Comparison of ENCODE assay signal across 8 mouse cellular contexts in genomic region chr19:5367455-5367854, GRCm38 (mm10). TPM values are rescaled to one million over a fixed set of nuclear protein-coding genes. Genes with fewer than 3 reads are reported as not detected.
DNase-seq lines count a peak whose midpoint lies in the region; ATAC-seq lines count a peak whose summit lies in the region.

No protein-coding gene starts in this region.

- ATAC-seq in neural tube, embryonic 11.5 days (ENCODE audit: insufficient read depth, low FRiP score, low TSS enrichment) = no peak
- no peak for ATAC-seq in intestine, embryonic 14.5 days (replicated peaks; ENCODE audit: low FRiP score, low TSS enrichment, low read depth)

- no peaks in the 10 kb centered on the region for H3K27me3 ChIP-seq in neural tube, embryonic 11.5 days (ENCODE audit: control insufficient read depth, insufficient read depth, low read length)
- no peaks in the 10 kb centered on the region for H3K27me3 ChIP-seq in intestine, embryonic 14.5 days (replicated peaks; ENCODE audit: control insufficient read depth, insufficient read depth, low read length)

- peaks cover 11% of the 10 kb centered on the region for H3K4me1 ChIP-seq in neural tube, embryonic 11.5 days (ENCODE audit: control insufficient read depth, insufficient read depth, low read length)
- peaks cover 17% of the 10 kb centered on the region for H3K4me1 ChIP-seq in intestine, embryonic 14.5 days (replicated peaks; ENCODE audit: control insufficient read depth, insufficient read depth, low read length)

- H3K4me2 ChIP-seq in neural tube, embryonic 11.5 days (ENCODE audit: low read depth) = peak overlapping the region; percentile 72
- H3K4me2 ChIP-seq in intestine, embryonic 14.5 days (ENCODE audit: low read length) = peak overlapping the region; percentile 69

- peaks cover 15% of the 10 kb centered on the region for H3K36me3 ChIP-seq in neural tube, embryonic 11.5 days (ENCODE audit: control insufficient read depth, insufficient read depth, low read length)
- peaks cover 62% of the 10 kb centered on the region for H3K36me3 ChIP-seq in intestine, embryonic 14.5 days (ENCODE audit: control insufficient read depth, insufficient read depth, low read length)

- WGBS in neural tube, embryonic 11.5 days = 14% methylated on average over 11 of the region's 11 CpGs
- 8% methylated on average over 11 of the region's 11 CpGs for WGBS in intestine, embryonic 14.5 days

- H3K9ac ChIP-seq in neural tube, embryonic 11.5 days (ENCODE audit: low read length) = peak overlapping the region; percentile 81
- H3K9ac ChIP-seq in intestine, embryonic 14.5 days (ENCODE audit: low read length) = peak overlapping the region; percentile 77

- H3K27ac ChIP-seq in neural tube, embryonic 11.5 days (ENCODE audit: low read depth, low read length) = peak overlapping the region; percentile 90
- H3K27ac ChIP-seq in intestine, embryonic 14.5 days (ENCODE audit: low read depth) = peak overlapping the region; percentile 96

- peak overlapping the region; percentile 90 for H3K4me3 ChIP-seq in neural tube, embryonic 11.5 days (ENCODE audit: low read depth, low read length)
- peak overlapping the region; percentile 100 for H3K4me3 ChIP-seq in intestine, embryonic 14.5 days (ENCODE audit: low read depth, low read length)

- DNase-seq in neural tube, embryonic 11.5 days (ENCODE audit: low spot score) = no peak
- DNase-seq in neural tube, embryonic 10.5 days (ENCODE audit: extremely low spot score, low spot score) = no peak
- peak; percentile 37 for DNase-seq in c-Kit-positive CD71-positive TER-119-positive erythroid progenitor cells, embryonic 14.5 days (ENCODE audit: low spot score)
- DNase-seq in intestine, embryonic 14.5 days (ENCODE audit: low spot score) = no peak
- DNase-seq in natural killer cell, adult 2 months (ENCODE audit: low spot score in 2 of 2) = peak; percentile 29 to 50
- DNase-seq in cerebellum, postnatal 4 days (ENCODE audit: low spot score in 2 of 2) = no peak
- no peak for DNase-seq in left cerebral cortex, adult 9 months (ENCODE audit: low spot score in 2 of 2)
- no peak for DNase-seq in frontal cortex, postnatal 10 days (ENCODE audit: low spot score in 2 of 2)

- H3K9me3 ChIP-seq in neural tube, embryonic 11.5 days (ENCODE audit: control insufficient read depth, low read length) = no peaks in the 10 kb centered on the region
- H3K9me3 ChIP-seq in intestine, embryonic 14.5 days (ENCODE audit: control insufficient read depth, low read length) = no peaks in the 10 kb centered on the region

RNA-seq across cellular contexts. Expression of gene Banf1, which starts 0.5 kb away (rescaled TPM):
- polyA plus RNA-seq in neural tube, embryonic 11.5 days (2014; fragmentation: Nextera tagmentation; extraction: Ambion mirVana) = 440 and 442 TPM in 2 replicates
- 499 and 514 TPM in 2 replicates for polyA plus RNA-seq in intestine, embryonic 14.5 days (2014; fragmentation: Nextera tagmentation; extraction: Ambion mirVana)

RNA-seq across cellular contexts. Expression of gene Eif1ad, which starts 0.9 kb away (rescaled TPM):
- polyA plus RNA-seq in neural tube, embryonic 11.5 days (2014; fragmentation: Nextera tagmentation; extraction: Ambion mirVana) = 71.5 and 77.3 TPM in 2 replicates
- 55.4 and 59.7 TPM in 2 replicates for polyA plus RNA-seq in intestine, embryonic 14.5 days (2014; fragmentation: Nextera tagmentation; extraction: Ambion mirVana)

RNA-seq across cellular contexts. Expression of gene Cst6, which starts 18.1 kb away (rescaled TPM):
- polyA plus RNA-seq in neural tube, embryonic 11.5 days (2014; fragmentation: Nextera tagmentation; extraction: Ambion mirVana) = 1.8 and 1.9 TPM in 2 replicates
- 1.8 and 2.5 TPM in 2 replicates for polyA plus RNA-seq in intestine, embryonic 14.5 days (2014; fragmentation: Nextera tagmentation; extraction: Ambion mirVana)

RNA-seq across cellular contexts. Expression of gene Sart1, which starts 21.0 kb away (rescaled TPM):
- 78.5 and 79.9 TPM in 2 replicates for polyA plus RNA-seq in neural tube, embryonic 11.5 days (2014; fragmentation: Nextera tagmentation; extraction: Ambion mirVana)
- 57.1 and 69.1 TPM in 2 replicates for polyA plus RNA-seq in intestine, embryonic 14.5 days (2014; fragmentation: Nextera tagmentation; extraction: Ambion mirVana)

RNA-seq across cellular contexts. Expression of gene Catsper1, which starts 31.9 kb away (rescaled TPM):
- polyA plus RNA-seq in neural tube, embryonic 11.5 days (2014; fragmentation: Nextera tagmentation; extraction: Ambion mirVana) = not detected in 2 replicates
- not detected in 2 replicates for polyA plus RNA-seq in intestine, embryonic 14.5 days (2014; fragmentation: Nextera tagmentation; extraction: Ambion mirVana)

Comparison
In these comparisons a context has a peak if more than half of its experiments do, and no peak if none do; other contexts are left out.
1. DNase-seq: peak in c-Kit-positive CD71-positive TER-119-positive erythroid progenitor cells, embryonic 14.5 days (single experiment) and natural killer cell, adult 2 months (2 of 2); none in neural tube, embryonic 11.5 days (single experiment), neural tube, embryonic 10.5 days (single experiment), intestine, embryonic 14.5 days (single experiment), cerebellum, postnatal 4 days (0 of 2), left cerebral cortex, adult 9 months (0 of 2) and frontal cortex, postnatal 10 days (0 of 2).